Mouse (Mus musculus) effector memory CD4-positive, alpha-beta T cell, adult 7 months (primary cell): ENCODE data around the gene Rpl31. TPM values are rescaled to one million over a fixed set of nuclear protein-coding genes. Genes with fewer than 3 reads are reported as not detected.

Source experiments
- polyA plus RNA-seq: library from polyadenylated mRNA; unstranded; fragments of 100-300 nt; shearing (Covaris generic); gene quantifications from one replicate; pipeline ENCODE4 v1.2.1, GENCODE M21; 2017

Gene Rpl31
- 218 TPM for polyA plus RNA-seq

GRCm38 (mm10) chr1:39367601-39368266 lies at the start of gene Rpl31:
Rpl31 (plus strand) TSS chr1:39367842.

Other genes with a start within 250 kb of the Rpl31 start
- gene Npas2, start 174.1 kb upstream of the Rpl31 start, polyA plus RNA-seq: 0.15 TPM
- gene Tbc1d8, start 110.9 kb downstream of the Rpl31 start, polyA plus RNA-seq: 1.7 TPM
- 34.2 TPM for gene Cnot11, start 167.2 kb downstream of the Rpl31 start, polyA plus RNA-seq
- 19.1 TPM for gene Rnf149, start 209.6 kb downstream of the Rpl31 start, polyA plus RNA-seq